Mouse (Mus musculus): ENCODE data around the gene Tet3.
A peak's percentile ranks its signal among the peaks of the same experiment; 100 is the strongest.

Tet3 gene

GRCm38 (mm10) chr6:83459034-83459644 is at the start of gene Tet3:
Tet3 (minus strand) TSS chr6:83459084.
- no peak for DNase-seq (ENCODE audit: low read depth, low spot score)

DNA sequence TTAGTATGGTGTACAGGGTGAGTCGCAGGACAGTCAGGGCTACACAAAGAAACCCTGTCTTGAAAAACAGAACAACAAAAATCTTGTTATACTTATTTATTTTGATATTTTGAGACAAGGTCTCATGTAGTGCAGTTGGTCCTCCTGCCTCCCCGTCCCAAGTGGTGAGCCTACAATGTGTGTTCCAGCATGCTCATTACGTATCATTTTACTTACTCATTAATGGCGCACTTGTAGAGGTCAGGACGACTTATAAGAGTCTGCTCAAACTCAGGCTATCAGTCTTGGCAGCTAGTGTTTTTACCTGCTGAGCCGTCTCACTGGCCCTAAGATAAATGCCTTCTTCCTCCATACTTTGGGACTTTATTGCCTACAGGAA is 48.3 kb upstream of the Tet3 start:
- no peak for DNase-seq (ENCODE audit: low read depth, low spot score)

- peak; percentile 95 for DNase-seq (ENCODE audit: low read depth, low spot score)
Measured at GRCm38 (mm10) chr6:83506258-83507167, 47.6 kb upstream of the Tet3 start, which contains the start of gene Dguok. Dguok (minus strand) TSS chr6:83506969.

GRCm38 (mm10) chr6:83505554-83505953 is 46.7 kb upstream of the Tet3 start:
- no peak for DNase-seq (ENCODE audit: low read depth, low spot score)

DNA sequence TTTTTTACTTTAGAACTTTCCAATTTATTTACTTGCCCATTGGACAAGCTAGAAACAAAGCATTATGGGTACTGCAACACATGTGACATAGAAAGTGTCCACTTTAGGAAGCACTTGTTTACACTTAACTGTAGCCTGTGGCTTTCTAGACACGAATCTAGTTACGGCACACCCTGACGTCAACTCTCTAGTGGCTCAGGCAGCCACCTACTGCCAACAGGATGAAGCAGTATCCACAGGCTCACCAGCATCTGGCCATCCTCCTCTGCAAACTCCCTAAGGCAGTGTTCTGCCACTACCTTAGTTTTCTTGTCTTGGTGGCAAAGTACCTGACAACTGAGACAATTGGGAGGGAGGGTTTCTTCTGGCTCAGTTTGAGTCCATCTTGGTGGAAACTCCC is 44.5 kb upstream of the Tet3 start:
- DNase-seq (ENCODE audit: low read depth, low spot score), result no peak

- DNase-seq (ENCODE audit: low read depth, low spot score), result no peak
Measured at GRCm38 (mm10) chr6:83502656-83503055, 43.8 kb upstream of the Tet3 start.

GRCm38 (mm10) chr6:83501524-83502310 is 42.8 kb upstream of the Tet3 start:
- DNase-seq (ENCODE audit: low read depth, low spot score), result no peak

DNA sequence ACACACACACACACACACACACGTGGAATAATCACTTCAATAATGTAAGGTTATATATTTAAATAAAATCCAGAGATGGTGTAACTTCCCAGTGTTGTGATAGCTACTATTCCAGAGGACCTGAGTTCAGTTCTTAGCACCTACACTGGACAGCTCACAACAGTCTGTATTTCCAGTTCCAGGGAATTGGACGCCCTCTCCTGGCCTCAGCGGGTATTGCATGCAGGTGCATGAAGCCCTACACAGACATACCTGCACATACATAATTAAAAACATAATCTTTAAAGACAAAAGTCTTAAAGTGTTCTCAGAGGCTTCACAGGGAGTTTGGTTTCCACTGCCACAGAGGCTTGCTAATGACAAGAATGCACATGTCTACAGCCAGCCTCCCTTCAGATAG is 41.6 kb upstream of the Tet3 start:
- DNase-seq (ENCODE audit: low read depth, low spot score), result no peak

GRCm38 (mm10) chr6:83499078-83499477 is 40.2 kb upstream of the Tet3 start:
- DNase-seq (ENCODE audit: low read depth, low spot score), result no peak

- no peak for DNase-seq (ENCODE audit: low read depth, low spot score)
Measured at GRCm38 (mm10) chr6:83496753-83497710, 38.1 kb upstream of the Tet3 start.

GRCm38 (mm10) chr6:83496009-83496752 is 37.3 kb upstream of the Tet3 start:
- DNase-seq (ENCODE audit: low read depth, low spot score), result no peak

GRCm38 (mm10) chr6:83490622-83491021 is 31.7 kb upstream of the Tet3 start:
- DNase-seq (ENCODE audit: low read depth, low spot score), result no peak

GRCm38 (mm10) chr6:83488200-83488599 is 29.3 kb upstream of the Tet3 start:
- no peak for DNase-seq (ENCODE audit: low read depth, low spot score)

GRCm38 (mm10) chr6:83487298-83487697 is 28.4 kb upstream of the Tet3 start:
- DNase-seq (ENCODE audit: low read depth, low spot score), result no peak

- no peak for DNase-seq (ENCODE audit: low read depth, low spot score)
Measured at GRCm38 (mm10) chr6:83485854-83486253, 27.0 kb upstream of the Tet3 start.

DNA sequence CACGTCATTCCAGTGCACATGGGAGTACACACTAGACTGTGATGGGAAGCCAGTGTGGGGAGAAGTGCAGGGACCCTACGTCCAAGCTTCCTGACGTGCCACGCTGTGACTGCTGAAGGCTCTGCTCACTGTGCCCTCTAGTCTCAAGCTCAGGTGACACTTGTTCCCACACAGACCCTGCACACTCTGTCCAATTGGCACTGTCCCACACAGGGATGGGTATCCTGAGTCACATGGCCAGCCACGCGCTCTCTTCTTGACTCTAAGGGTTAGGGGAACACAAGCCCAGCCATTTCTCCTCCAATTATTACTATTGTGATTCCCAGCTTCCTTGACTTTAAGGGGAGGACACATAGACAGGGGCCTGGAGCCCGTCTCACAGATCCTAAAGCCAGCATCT is 24.9 kb upstream of the Tet3 start:
- DNase-seq (ENCODE audit: low read depth, low spot score), result no peak

DNA sequence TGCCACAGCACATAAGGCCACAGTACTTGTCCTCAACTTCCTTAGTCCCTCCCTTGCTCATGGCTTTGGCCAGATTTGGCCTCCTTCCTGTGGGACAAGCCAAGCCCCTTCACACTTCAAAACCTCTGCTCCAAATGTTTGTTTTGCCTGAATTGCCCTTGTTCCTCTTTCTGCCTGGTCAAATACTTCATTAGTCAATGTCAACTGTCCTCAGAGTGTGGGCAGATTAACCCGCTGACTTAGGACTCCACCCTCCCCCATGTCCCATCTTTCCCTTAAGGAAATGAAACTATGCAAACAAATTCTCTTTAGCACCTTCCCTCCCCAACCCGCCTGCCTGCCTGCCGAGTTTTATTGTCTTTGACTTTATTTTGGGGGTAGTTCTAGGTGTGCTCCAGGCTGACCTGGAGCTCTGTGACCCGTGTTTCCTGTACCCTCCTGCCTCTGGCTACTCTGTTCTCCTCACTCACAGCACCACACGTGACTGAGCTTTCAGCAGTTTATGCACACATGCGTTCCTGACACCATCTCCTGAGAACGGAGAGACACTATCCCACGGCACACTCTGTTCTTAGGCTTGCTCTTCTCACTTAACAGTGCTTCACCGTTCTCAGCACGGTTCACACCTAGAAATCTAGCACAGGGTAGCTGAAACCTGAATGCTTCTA is 23.7 kb upstream of the Tet3 start:
- no peak for DNase-seq (ENCODE audit: low read depth, low spot score)

GRCm38 (mm10) chr6:83480019-83480655 is 21.3 kb upstream of the Tet3 start:
- no peak for DNase-seq (ENCODE audit: low read depth, low spot score)

- DNase-seq (ENCODE audit: low read depth, low spot score), result no peak
Measured at GRCm38 (mm10) chr6:83479193-83479592, 20.3 kb upstream of the Tet3 start.
